Mouse (Mus musculus) ovary, adult 18-20 months (tissue): ENCODE data around the gene Saal1.
"Not testable (repeated sequence)": the region's sequence is repeated elsewhere in the genome, so short reads cannot be mapped to it uniquely, and the experiment has no call there.

Experiments
- DNase-seq: peaks from one replicate; pipeline ENCODE4 v3.0.0; 2022; ENCODE audit warnings: low spot score, mixed read lengths

Saal1 gene

DNA sequence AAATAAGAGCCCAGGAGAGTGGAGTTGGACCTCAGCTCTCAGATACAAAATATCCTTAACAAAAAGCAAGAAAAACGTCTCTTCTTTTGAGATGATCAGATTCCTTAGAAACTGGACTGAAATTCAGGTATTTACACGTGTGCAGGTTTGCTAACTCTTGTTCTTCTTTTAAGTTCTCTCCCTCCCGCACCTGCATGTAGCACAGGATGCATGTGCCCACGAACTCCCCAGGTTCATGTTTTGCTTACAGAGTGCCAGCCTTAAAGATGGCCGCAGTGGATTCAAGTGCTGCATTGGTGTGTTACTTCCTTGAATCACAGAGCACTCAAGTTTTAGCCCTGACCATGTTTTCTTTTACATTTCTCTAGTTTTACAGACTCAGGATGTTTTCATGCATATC is 23.7 kb downstream of the Saal1 start:
- DNase-seq: no peak

DNA sequence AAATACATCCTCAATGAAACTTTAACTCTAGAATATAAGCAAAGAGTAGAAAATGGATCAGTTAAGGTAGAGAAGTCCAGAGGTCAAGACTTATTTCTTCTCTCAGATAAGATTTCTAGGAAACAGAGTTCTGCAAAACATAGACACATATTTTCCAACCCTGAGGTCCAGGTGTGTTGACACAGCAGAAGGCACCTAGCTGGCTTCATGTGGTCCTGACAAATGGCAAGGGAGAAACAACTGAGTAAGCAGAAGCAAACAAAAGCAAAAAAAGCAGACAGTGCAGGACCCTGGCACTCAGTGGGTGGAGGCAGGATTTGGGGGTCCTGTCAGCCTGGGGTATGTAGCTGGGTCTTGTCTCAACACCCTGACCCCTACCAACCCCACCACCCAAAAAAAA is 29.7 kb downstream of the Saal1 start:
- DNase-seq: no peak

DNA sequence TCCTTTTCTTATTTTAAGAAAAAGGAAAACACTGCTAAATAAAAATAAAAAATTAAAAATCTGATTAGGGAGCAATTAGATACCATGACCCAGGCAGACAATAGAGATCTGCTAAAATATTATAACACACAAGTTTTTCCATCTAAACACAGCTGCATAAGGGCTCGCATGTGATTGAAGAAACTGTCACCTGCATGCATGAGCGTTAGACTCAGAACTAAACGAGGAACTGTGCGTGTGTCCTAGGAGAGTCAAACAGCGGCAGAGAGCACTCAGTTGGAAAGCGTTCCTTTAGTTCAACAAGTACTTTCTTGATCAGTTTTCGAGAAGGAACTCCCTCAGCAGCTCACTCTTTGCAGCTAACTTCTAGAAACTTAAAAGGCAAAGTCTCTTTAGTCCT is 31.4 kb downstream of the Saal1 start:
- not testable (repeated sequence) for DNase-seq

DNA sequence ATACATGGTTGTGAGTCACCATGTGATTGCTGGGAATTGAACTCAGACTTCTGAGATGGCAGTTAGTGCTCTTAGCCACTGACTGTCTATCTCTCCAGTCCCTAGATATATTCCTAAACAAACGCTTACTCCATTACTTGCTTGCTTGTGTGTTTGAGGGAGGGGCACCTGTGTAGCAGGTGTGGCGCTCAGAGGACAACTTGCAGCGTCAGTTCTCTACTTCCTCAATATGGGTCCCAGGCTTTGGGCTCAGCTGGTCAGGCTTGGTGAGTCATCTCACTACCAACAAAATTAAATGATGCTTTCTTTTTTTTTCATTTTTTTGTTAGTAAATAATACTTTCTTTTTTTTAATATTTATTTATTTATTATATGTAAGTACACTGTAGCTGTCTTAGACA is 32.1 kb downstream of the Saal1 start:
- DNase-seq: no peak

DNA sequence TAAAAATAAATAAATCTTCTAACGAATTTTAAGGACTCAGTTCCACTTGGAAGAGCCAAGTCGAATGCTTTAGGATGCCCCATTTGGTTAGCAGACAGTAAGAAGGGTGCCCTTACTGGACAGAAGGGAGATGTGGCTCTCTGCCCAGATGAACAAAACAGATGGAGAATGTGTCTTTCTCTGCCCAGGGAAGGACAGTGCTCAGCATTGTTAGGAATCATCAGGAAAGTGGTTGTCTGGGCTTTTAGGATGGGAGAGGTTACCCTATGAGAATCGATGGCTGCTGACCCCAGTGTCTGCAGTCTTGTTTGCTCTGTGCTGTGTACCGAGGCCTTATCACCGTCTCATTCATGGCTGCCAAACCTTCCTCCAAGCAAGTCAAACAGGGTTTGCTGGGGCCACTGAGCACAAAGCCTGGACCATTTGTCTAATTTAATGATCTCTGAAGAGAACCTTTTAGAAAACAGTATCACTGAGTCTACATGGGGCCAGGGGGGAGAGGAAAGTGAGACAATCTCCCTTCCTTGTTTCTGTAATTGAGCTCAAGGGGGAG is 33.6 kb downstream of the Saal1 start:
- no peak for DNase-seq

DNA sequence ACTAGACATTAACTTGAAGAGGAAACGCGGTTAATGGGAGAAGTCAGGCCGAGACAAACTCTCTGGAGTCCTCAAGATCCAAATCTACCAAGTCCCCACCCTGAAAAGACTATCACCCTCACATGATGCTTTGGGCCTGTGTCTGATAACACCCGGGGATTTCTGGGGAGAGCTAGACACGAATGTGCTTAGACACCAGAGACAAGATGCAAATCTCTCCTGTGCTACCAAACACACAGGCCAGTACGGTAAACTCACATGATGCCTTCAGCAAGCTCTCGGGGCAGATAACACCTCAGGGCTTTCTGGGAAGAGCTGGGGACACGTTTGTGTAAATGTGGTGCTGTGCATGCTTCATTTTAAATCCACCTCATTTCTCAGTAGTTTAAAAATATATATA is 34.6 kb downstream of the Saal1 start:
- no peak for DNase-seq

DNA sequence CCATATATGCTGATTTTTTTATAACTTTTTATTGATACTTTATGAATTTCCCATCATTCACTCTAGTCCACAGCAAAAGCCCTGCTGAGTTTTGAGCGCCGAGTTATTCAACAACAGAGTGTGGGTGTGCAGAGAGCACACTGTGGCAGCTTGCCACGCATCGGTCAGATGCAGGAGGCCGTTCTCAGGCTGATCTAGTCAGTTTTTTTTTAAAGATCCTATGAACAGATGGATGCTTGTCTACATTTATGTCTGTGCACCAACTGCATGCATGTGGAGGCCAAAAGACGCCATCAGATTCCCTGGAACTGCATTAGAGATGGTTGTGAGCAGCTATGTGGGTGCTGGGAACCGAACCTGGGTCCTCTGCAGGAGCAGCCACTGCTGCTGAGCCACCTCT is 35.4 kb downstream of the Saal1 start:
- no peak for DNase-seq

DNA sequence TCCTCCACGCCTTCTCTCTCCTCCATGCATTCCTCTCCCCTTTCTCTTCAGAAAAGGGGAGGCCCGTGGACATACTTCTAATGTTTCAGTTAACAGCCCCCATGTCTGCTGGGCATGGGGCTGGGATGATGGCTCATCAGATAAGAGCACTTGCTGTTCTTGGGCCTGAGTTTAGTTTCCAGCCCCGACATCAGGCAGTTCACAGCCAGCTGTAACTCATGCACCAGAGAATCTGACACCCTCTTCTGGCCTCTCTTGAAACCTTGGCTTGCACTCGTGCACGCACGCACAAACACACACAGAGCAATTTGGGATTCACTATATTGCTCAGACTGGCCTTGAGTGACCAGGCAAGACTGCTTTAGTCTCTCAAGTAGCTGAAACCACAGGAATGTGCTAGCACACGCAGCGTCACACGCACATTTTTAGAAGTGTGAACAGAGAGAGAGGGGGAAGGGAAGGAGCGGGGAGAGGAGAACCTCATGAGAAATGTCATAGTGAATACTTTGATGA is 38.3 kb downstream of the Saal1 start, which contains the start of gene Tph1:
Gene Tph1 (minus strand): TSS at position 378 of the 513 bp plus-strand sequence.
- no peak for DNase-seq

DNA sequence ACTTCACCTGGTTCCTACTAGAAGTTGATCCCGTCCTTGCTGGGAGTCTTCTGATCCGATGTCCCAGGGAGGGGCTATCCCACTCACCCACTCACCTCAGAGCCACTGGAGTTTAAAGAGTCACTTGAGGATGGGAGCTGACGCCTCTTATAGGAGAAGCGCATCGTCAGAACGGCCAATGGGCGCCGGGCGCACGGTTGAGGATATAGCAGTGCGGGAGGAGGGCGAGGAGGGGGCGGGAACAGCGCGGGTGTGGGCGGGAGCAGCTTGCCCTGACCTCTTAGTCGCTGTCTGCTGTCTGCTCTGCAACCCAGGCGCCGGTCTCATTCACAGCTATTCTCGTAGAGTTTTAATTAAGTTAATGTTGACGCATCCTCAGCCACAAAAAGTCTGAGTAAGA is 43.2 kb downstream of the Saal1 start:
- no peak for DNase-seq

DNA sequence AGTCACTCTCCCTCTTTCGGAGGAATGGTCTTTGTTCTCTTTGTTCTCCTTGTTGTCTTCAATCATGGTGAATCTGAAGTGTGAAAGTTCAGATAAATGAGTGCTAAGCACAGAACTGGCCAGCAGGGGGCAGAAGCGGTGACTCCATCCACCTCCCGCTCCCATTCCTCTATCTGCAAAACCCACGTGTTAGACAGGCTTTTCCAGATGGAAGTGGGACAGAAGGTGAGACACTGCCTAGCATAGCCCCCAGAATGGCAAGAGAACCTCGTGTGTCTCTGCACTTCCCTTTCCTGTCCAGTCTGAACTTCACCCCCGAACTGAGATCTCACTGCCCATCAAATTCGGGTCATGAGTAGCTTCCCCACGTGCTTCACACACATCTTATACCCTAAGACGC is 45.2 kb downstream of the Saal1 start:
- no peak for DNase-seq

DNA sequence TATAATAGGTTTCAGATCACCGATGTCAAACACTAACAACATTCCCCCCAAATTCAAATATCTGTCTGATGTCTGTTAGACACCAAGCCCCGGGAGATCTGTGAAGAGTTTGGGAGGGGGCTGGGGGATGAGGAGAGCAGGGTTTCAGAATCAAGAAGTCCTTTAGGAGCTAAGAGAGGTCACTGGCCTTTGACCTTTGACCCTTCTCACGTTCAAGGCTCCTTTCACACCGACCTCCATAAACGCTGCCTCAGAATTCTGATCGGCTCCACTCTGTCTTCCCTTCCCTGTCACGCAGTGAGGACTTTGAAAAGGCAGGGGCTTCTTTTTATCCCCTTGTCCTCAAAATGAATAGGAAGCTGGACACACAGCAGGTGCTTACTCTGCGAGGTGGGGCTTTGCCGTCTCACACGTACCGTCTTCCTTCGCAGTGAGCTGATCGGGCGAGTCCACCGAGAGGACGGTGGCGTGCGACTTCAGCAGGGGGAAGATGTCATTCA is 48.8 kb downstream of the Saal1 start:
- DNase-seq: no peak

DNA sequence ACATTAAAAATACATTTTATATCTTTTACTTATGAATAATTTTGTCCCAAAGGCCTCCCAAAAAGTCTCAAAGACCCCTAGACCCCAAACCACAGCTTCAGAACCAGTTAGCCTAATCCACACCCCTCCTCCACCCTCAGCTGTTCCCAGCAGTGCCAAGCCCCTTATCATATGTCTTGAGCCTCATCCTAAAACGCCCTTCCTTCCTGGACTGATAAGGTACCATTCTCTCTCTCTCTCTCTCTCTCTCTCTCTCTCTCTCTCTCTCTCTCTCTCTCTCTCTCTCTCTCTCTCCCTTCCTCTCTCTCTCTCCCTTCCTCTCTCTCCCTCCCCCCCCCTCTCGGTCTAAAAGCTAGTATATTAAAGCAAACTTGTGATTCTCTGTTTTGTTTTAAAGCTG is 58.2 kb downstream of the Saal1 start:
- no peak for DNase-seq

DNA sequence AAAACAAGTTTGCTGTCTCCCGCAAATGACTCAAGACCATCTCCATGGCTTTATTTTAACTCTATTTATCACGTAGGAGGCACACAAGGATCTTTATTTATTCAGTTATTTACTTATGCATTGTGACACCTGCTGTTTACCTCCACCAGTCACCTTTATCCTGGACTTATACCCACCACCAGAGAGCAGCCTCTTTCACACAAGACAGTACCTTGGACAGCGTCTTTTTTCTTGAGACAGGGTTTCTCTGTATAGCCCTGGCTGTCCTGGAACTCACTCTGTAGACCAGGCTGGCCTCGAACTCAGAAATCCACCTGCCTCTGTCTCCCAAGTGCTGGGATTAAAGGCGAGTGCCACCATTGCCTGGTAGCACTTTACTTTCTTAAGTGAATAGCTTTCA is 60.2 kb downstream of the Saal1 start:
- not testable (repeated sequence) for DNase-seq

DNA sequence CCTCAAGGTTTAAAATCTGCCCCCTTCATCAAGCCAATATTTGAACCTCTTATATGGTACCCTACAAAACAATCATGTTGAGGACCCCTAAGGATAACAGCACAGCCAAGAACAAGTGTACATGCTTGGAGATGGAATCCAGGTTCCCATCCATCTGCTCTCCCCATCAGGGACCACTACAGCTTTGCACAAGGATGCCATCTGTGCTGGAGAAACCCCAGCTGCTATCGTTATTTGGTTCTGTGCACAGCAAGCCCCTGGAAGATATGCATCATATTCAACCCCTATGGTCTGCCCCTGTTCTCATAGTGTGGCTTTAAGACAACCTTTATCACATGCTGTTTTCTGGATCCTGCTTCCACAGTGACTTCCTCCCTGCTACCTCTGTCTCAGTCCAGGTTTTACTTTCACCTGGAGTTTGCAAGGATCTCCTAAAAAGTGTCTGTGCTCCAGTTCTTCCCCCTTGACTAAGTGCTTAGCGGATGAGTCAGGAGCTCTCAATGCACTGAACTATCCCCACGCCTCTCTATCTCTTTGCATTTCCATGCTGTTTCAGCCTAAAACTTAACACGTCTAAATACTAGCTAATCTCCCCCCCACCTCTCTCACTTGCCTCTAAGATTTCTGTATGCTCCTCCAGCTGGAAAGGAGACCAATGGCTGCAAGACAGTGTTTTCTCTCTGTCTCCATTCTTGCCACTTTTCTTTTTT is 61.9 kb downstream of the Saal1 start:
- DNase-seq: no peak

DNA sequence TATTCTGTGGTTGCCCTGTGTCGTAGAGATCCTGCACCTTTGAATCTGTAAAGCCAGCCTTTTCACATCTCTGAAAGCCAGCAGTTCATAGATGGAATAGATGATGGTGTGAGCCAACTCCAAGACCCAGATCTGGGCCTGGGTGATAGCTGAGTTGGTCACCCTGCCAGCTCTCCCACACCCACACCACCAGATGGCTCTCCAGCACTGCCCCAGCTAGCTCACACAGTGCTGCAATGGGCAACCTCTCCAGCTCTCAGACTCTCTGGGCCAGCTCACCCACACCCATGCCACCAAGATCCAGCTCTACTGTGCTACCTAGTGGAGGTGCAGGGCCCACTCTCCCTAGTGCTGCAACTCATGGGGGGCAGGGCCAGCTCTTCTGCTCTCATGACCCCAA is 67.3 kb downstream of the Saal1 start:
- no peak for DNase-seq

DNA sequence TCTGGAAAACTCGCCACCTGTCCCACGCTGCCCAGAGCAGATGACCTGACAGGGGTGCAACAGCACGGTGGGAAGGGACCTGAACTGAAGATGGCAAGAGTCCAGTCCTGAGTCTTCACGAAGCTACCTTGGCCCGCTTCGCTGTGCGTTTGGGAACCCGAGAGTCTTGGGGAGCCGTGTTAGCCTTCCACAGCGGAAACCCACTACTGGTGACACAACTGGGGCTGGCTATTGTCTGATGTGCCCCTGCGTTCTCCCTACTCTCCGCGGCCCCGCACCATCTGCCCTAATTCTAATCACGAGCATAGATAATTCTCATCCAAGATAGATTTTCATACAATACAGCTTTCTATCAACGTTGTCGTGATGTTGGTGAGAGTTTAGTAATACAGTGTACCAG is 70.4 kb downstream of the Saal1 start:
- DNase-seq: no peak

DNA sequence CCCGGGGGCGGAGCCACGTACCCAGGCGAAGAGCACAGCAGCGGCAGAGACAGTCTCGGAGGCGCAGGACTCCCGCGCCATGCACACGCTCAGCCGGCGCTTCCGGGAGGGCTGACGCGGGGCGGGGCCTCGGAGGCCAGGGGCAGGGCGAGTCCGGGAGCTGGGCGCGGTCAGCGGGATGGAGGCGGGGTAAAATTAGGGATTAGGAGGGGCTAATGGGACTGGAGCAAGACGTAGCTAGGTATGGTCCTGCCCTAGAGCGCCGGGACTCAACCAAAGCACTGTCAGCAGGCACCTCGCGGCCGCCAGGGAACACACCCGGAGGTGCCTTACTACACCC is 70.8 kb downstream of the Saal1 start, which contains the start of gene Sergef:
Gene Sergef (minus strand): TSS at position 116 of the 340 bp plus-strand sequence.
- peak; percentile 91 for DNase-seq

DNA sequence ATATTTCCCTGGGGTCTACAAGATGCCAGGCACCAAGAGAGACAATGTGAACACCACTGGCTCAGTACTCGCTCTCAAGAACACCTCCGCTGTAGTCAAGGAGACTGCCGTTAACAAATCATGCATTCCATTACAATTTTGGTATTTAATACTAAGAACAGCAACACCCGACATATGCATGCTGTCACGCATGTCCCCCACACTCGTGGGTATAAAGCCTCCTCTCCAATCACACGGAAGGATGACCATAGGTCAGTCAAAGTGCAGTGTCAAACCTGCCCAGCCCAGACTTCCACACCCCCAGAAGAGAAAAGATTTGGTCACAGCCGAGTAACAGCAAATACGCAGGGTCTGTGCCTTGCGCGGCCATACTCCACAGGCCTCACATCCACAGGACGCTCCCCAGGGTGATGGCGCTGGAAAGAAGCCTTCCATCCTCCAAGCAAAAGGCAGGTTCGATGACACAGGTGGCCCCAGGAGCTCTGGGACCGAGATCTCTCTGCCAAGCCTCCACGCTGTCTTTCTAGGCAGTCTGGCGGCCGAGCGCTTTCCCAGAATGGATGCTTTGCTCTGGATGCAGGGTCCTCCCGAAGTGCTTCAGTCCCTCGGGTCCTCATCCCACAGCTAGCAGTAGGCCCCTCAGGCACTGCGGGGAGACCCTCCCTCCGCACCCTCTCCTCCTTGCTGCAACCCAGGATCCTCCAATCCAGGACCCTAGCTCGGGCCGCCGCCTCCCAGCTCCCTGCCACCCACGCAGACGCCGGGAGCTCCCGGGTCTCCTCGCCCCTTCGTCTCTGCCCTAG is 71.4 kb downstream of the Saal1 start:
- no peak for DNase-seq
